Mouse (Mus musculus) cortical plate, adult 2 months (tissue): ENCODE measurements at regions not wholly inside any gene's neighbourhood (a gene's known extent, or its start where the extent isn't known, plus 50 kb on each side); places are given as distances from the start of the nearest gene placed in this dataset.

Source experiments
- H3K27ac ChIP-seq: fragments of 200-500 bp; 2 replicates; pipeline ENCODE4 v1.5.1; 2012; ENCODE audit warnings: low read length, control low read depth, inconsistent platforms; ENCODE audit not compliant: insufficient read depth
- H3K4me1 ChIP-seq: fragments of 200-500 bp; 2 replicates; pipeline ENCODE4 v1.6.1; 2011; ENCODE audit warnings: low read length; ENCODE audit not compliant: control insufficient read depth, insufficient read depth
- H3K4me3 ChIP-seq: fragments of 200-500 bp; 2 replicates; pipeline ENCODE4 v1.5.1; 2011; ENCODE audit warnings: mild to moderate bottlenecking, low read length, control low read depth; ENCODE audit not compliant: insufficient read depth
- CTCF ChIP-seq: fragments of 200-500 bp; IDR thresholded peaks from 2 replicates; pipeline ENCODE4 v1.5.1; 2011; ENCODE audit warnings: mild to moderate bottlenecking, control low read depth, low read length; ENCODE audit not compliant: insufficient read depth; ENCODE audit errors: extremely low read depth
- POLR2A ChIP-seq: fragments of 200-500 bp; IDR thresholded peaks from 2 replicates; pipeline ENCODE4 v1.6.1; 2011; ENCODE audit warnings: mild to moderate bottlenecking, low read length, control low read depth; ENCODE audit not compliant: insufficient read depth; ENCODE audit errors: extremely low read depth

- H3K27ac ChIP-seq, result no peak overlapping the region
- H3K4me1 ChIP-seq, result no peaks in the 10 kb centered on the region
- TF ChIP-seq POLR2A, result no peak
- TF ChIP-seq CTCF, result no peak
- no peak overlapping the region for H3K4me3 ChIP-seq
Observed at GRCm38 (mm10) chr3:37964083-37964482, 239.8 kb upstream of the Gm5148 start.

- no peak for TF ChIP-seq POLR2A
- no peak for TF ChIP-seq CTCF
- Histone ChIP-seq H3K4me1 (no peaks in the 10 kb centered on the region), H3K4me3 (no peak overlapping the region), H3K27ac (no peak overlapping the region)
Observed at GRCm38 (mm10) chr3:37962811-37963210, 238.5 kb upstream of the Gm5148 start.

- no peak overlapping the region for H3K27ac ChIP-seq
- no peak overlapping the region for H3K4me3 ChIP-seq
- H3K4me1 ChIP-seq, result no peaks in the 10 kb centered on the region
- TF ChIP-seq CTCF (no peak), POLR2A (no peak)
Observed at GRCm38 (mm10) chr3:37962043-37962810, 237.9 kb upstream of the Gm5148 start.

GRCm38 (mm10) chr3:37958361-37958978, 234.2 kb upstream of the Gm5148 start:
- Histone ChIP-seq H3K27ac (no peak overlapping the region), H3K4me1 (no peaks in the 10 kb centered on the region), H3K4me3 (no peak overlapping the region)
- TF ChIP-seq POLR2A, result no peak
- no peak for TF ChIP-seq CTCF

GRCm38 (mm10) chr3:37956543-37956942, 232.3 kb upstream of the Gm5148 start:
- TF ChIP-seq CTCF (no peak), POLR2A (no peak)

GRCm38 (mm10) chr3:37952891-37953290, 228.6 kb upstream of the Gm5148 start:
- TF ChIP-seq CTCF, result peak; percentile 64
- no peak for TF ChIP-seq POLR2A
- Histone ChIP-seq H3K4me3 (no peak overlapping the region), H3K27ac (no peak overlapping the region), H3K4me1 (no peaks in the 10 kb centered on the region)

More at GRCm38 (mm10) chr3:37956543-37956942, 232.3 kb upstream of the Gm5148 start:
- Histone ChIP-seq H3K4me1 (no peaks in the 10 kb centered on the region), H3K27ac (no peak overlapping the region), H3K4me3 (no peak overlapping the region)

- Histone ChIP-seq H3K4me1 (no peaks in the 10 kb centered on the region), H3K27ac (no peak overlapping the region), H3K4me3 (no peak overlapping the region)
- TF ChIP-seq CTCF, result no peak
- TF ChIP-seq POLR2A, result no peak
Observed at GRCm38 (mm10) chr3:37952251-37952650, 228.0 kb upstream of the Gm5148 start.

GRCm38 (mm10) chr3:37943661-37944060, 219.4 kb upstream of the Gm5148 start:
- no peak for TF ChIP-seq CTCF
- no peak for TF ChIP-seq POLR2A
- Histone ChIP-seq H3K4me3 (no peak overlapping the region), H3K4me1 (no peaks in the 10 kb centered on the region), H3K27ac (no peak overlapping the region)

- Histone ChIP-seq H3K27ac (no peak overlapping the region), H3K4me3 (no peak overlapping the region), H3K4me1 (no peaks in the 10 kb centered on the region)
- TF ChIP-seq CTCF, result no peak
- no peak for TF ChIP-seq POLR2A
Observed at GRCm38 (mm10) chr3:37940016-37940415, 215.7 kb upstream of the Gm5148 start.

GRCm38 (mm10) chr3:37938870-37939269, 214.6 kb upstream of the Gm5148 start:
- no peak for TF ChIP-seq POLR2A
- TF ChIP-seq CTCF, result no peak
- H3K27ac ChIP-seq, result no peak overlapping the region
- no peaks in the 10 kb centered on the region for H3K4me1 ChIP-seq
- H3K4me3 ChIP-seq, result no peak overlapping the region

GRCm38 (mm10) chr3:37938284-37938596, 213.9 kb upstream of the Gm5148 start:
- TF ChIP-seq POLR2A, result no peak
- TF ChIP-seq CTCF, result no peak
- no peaks in the 10 kb centered on the region for H3K4me1 ChIP-seq
- no peak overlapping the region for H3K27ac ChIP-seq
- no peak overlapping the region for H3K4me3 ChIP-seq
